Mouse (Mus musculus) olfactory bulb, adult 2 months (tissue): ENCODE results near the gene Ptk6.

Experiments used
- CTCF ChIP-seq: fragments of 200-500 bp; IDR thresholded peaks from 2 replicates; pipeline ENCODE4 v1.5.1; 2012; ENCODE audit warnings: low read depth, mild to moderate bottlenecking, low read length, moderate library complexity; ENCODE audit not compliant: insufficient read depth
- POLR2A ChIP-seq: fragments of 200-500 bp; IDR thresholded peaks from 2 replicates; pipeline ENCODE4 v1.6.1; 2012; ENCODE audit warnings: mild to moderate bottlenecking, low read depth, low read length, moderate library complexity; ENCODE audit not compliant: insufficient read depth

- TF ChIP-seq POLR2A (no peak), CTCF (no peak)
Measured at GRCm38 (mm10) chr2:181231171-181231570, 28.6 kb upstream of the Ptk6 start.
